Mouse (Mus musculus): Measurements from ENCODE around the gene Mtmr3.

- TF ChIP-seq ETS1 (IDR thresholded peaks at IDR 0.05; ENCODE audit: low read depth, low read length): no peak
- TF ChIP-seq CTCF (IDR thresholded peaks at IDR 0.05 in 2 of 3, conservative IDR thresholded peaks at IDR 0.05 in 1 of 3; ENCODE audit: control insufficient read depth in 1 of 3, insufficient read depth in 1 of 3, low read depth in 2 of 3, low read length in 3 of 3, poor library complexity in 1 of 3, severe bottlenecking in 1 of 3): no peak
- TF ChIP-seq TAL1 (IDR thresholded peaks at IDR 0.05; ENCODE audit: low read length): no peak
- no peak for TF ChIP-seq POLR2A (IDR thresholded peaks at IDR 0.05; ENCODE audit: control insufficient read depth in 1 of 2, insufficient read depth in 1 of 2, low read depth in 1 of 2, low read length in 2 of 2, poor library complexity in 1 of 2)
- no peak for TF ChIP-seq POLR2AphosphoS5 (IDR thresholded peaks at IDR 0.05; ENCODE audit: borderline replicate concordance, low read depth, low read length)
- no peak for TF ChIP-seq CHD2 (IDR thresholded peaks at IDR 0.05; ENCODE audit: low read length)
- no peak for TF ChIP-seq ZMIZ1 (IDR thresholded peaks at IDR 0.05; ENCODE audit: low read depth, low read length)
Observed at GRCm38 (mm10) chr11:4488798-4489197, 105.9 kb downstream of the Mtmr3 start.

Measured in MEL (cell line).